Mouse (Mus musculus) spleen, postnatal 36 days (tissue): Measurements from ENCODE around the gene Wdr12.
"Not testable (repeated sequence)": the region's sequence is repeated elsewhere in the genome, so short reads cannot be mapped to it uniquely, and the experiment has no call there.

Experiments
- DNase-seq, 2 experiments: peaks; one replicate each; pipeline ENCODE4 v3.0.0; 2022; ENCODE audit warnings: low spot score in 2 of 2, mixed read lengths in 1 of 2

Wdr12 gene

DNA sequence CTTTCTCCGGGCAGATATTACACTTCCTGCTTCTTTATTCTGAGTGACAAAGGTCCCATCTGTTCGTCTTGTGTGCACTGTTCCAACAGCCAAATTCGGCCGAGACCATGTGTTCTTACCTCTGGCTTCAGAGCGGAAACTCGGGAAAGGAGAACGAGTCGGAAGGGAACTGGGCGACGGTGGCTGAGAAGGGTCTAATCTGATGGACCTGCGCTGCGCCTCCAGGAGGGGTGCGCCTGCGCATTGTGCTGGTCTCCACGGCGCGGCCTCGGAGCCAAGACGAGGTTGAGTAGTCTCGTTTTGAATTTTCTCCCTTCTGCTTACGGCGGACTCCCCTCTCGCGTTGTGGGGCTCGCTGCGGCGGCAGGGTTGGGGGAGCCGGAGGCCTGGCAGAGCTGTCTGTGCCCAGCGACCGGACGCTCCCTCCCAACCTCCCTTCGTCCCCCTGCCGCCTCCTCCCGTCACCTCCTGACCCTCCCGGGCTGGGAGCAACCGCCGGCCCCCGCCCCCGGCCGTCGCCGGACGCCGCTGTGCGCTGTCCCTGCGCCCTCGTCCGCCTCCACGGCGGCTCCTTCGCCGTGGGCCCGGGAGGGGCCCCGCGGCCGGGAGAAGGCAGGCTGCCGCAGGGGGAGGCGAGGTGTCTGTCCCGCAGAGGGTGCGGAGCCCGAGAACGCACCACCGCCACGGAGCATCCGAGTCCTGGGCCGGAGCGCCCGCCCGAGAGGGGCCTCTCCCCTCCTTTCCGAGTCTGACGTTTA, at the start of gene Wdr12, which contains the start of gene Carf:
Gene Wdr12 (minus strand): TSS at position 622 of the 758 bp plus-strand sequence.
Gene Carf (plus strand): TSS at position 224 of the 758 bp plus-strand sequence.
- DNase-seq = peak; percentile 95 to 96

GRCm38 (mm10) chr1:60137346-60137745, 38.9 kb upstream of the Wdr12 start:
- no peak for DNase-seq

GRCm38 (mm10) chr1:60117721-60118455, 19.4 kb upstream of the Wdr12 start:
- no peak for DNase-seq

GRCm38 (mm10) chr1:60104582-60104981, 6.1 kb upstream of the Wdr12 start:
- no peak for DNase-seq

DNA sequence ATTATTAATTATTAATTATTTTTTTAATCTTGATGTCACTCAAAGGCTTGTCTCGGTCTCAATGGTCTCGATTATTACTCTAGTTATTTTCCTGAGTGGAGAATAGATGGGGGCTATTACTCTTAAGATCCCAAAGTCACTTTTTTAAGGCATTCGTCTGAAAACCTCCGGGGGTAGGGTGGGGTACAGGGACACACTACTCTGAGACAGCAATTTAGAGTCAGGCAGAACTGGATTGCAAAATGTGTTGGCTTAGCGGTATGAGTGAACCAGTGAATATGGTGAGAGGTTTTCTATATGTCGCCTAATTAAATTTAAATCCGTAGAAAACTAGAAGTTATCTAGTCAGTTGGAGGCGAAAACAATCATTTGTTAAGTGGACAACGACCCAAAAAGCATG, 394 bp upstream of the Wdr12 start:
- peak in 1 of 2 experiments; percentile 5 for DNase-seq

DNA sequence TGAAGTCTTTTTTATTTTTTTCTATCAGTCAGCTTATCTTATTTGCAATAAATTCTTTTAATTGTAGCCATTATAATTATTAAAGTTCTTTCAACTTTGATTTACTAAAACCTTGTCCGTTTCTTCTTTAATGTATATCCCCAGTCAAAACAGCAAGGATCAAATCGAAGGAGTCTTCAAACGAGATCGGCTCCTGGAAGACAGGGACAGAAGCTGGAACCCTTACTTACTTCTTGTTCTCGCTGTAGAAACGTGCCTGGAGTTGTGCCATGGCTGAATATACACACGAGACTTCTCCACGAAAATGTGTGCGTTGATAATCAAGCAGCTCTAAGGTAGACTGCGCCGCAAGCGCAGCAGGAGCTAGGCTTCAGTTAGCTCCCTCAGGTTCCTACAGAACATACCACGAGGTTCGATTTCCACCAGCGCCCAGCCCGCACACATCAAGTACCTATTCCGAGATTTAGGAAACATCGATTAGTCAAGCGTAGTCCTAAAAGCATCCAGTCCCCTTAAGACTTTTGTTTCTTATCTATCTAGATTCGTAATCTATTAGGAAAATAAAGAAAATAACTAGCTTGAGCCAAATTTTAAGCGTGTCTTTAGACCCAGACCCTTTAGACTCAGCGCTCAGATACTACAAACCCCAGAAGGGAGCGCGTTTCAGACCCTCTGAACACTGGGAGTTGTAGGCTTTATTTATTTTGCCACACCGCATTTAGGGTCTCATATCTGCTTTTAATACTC, 995 bp downstream of the Wdr12 start:
- DNase-seq = peak; percentile 60 to 73

- no peak for DNase-seq
Observed at GRCm38 (mm10) chr1:60096572-60097276, 1.7 kb downstream of the Wdr12 start.

GRCm38 (mm10) chr1:60076411-60076810, 22.0 kb downstream of the Wdr12 start:
- no peak for DNase-seq

DNA sequence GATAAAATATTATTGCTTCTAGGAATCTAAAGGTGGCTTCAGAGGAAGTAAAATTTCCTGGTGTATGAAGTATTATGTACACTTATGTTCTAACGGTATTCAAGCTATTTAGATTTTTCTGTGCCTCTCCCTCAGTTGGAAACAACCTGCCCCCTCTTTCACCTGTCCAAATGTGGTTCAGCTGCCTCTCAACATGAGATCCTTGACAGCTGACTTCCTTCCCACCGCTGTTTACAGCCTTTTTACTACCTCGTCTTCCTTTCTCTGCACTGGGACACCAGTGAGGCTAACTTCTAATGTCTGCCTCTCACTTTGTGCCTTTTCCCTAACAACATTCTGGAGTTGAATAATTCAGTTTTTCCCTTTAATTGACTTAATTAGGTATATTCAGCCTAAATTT, 22.9 kb downstream of the Wdr12 start:
- DNase-seq = no peak

DNA sequence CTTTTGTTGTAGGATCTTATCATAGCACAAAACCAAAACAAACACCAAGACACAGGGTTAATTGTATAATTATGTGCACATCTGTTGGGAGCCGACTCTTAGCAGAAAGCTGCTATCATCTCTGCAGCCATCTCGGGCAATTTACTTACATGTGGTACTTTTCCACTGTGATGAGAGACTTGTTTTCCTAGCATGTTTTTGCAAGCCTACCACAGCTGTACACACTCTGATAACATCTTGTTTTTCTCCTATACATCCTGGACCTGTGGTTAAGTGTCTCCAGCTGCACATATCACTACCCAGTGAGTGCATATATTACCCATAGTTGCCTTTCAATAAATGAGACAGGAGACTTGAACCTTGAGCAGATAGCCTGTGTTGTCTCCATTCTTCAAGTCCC, 23.5 kb downstream of the Wdr12 start:
- DNase-seq = no peak

- DNase-seq = peak; percentile 37 to 43
Observed at GRCm38 (mm10) chr1:60070725-60071124, 27.7 kb downstream of the Wdr12 start.

- DNase-seq = no peak
Observed at GRCm38 (mm10) chr1:60056310-60056709, 42.1 kb downstream of the Wdr12 start.

GRCm38 (mm10) chr1:60054659-60055058, 43.8 kb downstream of the Wdr12 start:
- no peak for DNase-seq

GRCm38 (mm10) chr1:60047481-60047880, 51.0 kb downstream of the Wdr12 start:
- not testable (repeated sequence) for DNase-seq

DNA sequence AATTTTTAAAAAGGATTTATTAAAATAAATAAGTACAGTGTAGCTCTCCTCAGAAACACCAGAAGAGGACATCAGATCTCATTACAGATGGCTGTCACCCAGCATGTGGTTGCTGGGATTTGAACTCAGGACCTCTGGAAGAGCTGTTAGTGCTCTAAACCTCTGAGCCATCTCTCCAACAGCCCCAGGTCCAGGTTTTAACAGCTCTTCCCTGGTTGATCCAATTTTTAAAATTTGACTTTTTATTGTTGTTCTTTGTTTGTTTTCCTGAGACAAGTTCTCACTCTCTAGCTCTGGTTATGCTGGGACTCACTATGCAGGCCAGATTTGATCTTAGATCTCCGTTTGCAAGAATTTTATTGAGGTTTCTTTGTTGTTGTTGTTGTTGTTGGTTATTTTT, 53.9 kb downstream of the Wdr12 start:
- DNase-seq = no peak

DNA sequence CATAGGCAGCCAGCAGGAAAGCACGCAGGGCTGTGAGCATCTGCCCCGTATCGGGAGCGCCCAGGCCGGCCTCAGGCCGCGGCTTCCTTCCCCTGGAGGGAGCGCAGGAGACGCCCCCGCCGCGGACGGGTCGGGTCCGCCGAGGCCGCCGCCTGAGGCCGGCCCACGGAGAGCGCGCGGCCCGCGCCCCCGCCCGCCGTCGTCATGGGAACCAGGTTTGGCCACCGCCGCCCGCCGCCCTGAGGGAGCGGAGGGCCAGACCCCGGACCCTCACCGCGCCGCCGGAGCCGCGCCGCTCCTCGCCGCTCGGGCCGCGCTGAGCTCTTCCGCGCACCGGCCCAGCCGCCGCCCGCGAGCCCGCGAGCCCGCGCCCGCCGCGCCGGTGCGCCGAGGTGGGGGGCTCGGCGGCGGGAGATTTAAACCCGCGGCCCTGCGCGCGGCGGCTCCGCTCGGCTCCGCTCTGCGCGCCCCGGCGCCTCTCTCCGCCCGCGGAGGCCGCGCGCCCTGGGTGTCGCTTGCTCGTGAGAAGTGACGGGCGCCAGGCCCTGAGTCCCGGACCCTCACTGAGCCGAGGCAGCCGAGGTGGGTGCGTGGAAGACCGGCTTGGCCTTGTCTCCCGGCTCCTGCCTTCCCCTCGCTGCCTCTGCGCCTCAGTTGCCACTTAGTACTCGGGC, 55.5 kb downstream of the Wdr12 start, which contains the start of gene Ica1l:
Gene Ica1l (minus strand): TSS at position 389 of the 674 bp plus-strand sequence.
- DNase-seq = peak; percentile 15 to 31

DNA sequence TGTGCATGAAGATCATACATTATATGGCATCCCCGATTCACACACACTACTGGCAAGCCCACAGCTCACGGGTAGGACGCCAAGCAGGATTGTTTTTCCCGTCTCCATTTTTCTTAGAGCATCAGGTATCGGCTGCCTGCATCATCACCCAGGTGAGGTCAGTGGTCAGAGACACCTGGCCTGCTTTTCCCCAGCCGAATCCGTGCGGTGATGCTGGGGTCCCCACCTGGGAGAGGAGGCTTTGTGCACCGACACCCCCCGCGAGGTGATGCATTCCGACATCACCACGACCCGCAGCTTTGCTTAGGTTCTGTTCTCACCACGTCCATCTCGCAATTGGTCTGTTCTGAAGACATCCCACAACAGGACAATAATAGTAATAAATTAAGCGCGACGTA, 56.0 kb downstream of the Wdr12 start:
- DNase-seq = no peak

- DNase-seq = no peak
Observed at GRCm38 (mm10) chr1:60035044-60035443, 63.4 kb downstream of the Wdr12 start.
